ENCODE assay signal across 8 mouse cellular contexts in genomic region chr2:65022363-65023240, GRCm38 (mm10). TPM values are rescaled to one million over a fixed set of nuclear protein-coding genes. Genes with fewer than 3 reads are reported as not detected.
DNase-seq lines count a peak whose midpoint lies in the region; ATAC-seq and TF ChIP-seq lines count a peak whose summit lies in the region.

No protein-coding gene starts in this region.

- peak; percentile 90 for DNase-seq in NIH3T3 (ENCODE audit: low read depth)
- peak; percentile 22 for DNase-seq in cerebellum, adult 8-10 months
- peak; percentile 89 for DNase-seq in heart, postnatal 4 days
- peak; percentile 62 for DNase-seq in layer of hippocampus, adult 9-11 months
- peak; percentile 90 for DNase-seq in lung, postnatal 0 days (ENCODE audit: low spot score)
- DNase-seq in retina, postnatal 1 day, result peak; percentile 78
- peak; percentile 49 for DNase-seq in urinary bladder, adult 2 months (ENCODE audit: low spot score)

- TF ChIP-seq CTCF in lung, postnatal 0 days (IDR thresholded peaks at IDR 0.05), result peak; percentile 67

- WGBS in lung, postnatal 0 days, result under 1% methylated on average over 52 of the region's 71 CpGs

- peak overlapping the region; percentile 32 for H3K9ac ChIP-seq in lung, postnatal 0 days (replicated peaks; ENCODE audit: low read depth)

- H3K27me3 ChIP-seq in lung, postnatal 0 days (replicated peaks; ENCODE audit: insufficient read depth, low read length), result no peaks in the 10 kb centered on the region

- TF ChIP-seq EP300 in lung, postnatal 0 days (IDR thresholded peaks at IDR 0.05), result no peak

- H3K4me2 ChIP-seq in lung, postnatal 0 days (replicated peaks; ENCODE audit: low read depth, low read length), result peak overlapping the region; percentile 97

- H3K4me3 ChIP-seq in lung, postnatal 0 days (ENCODE audit: low read depth, low read length), result peak overlapping the region; percentile 65

- peak; percentile 51 for ATAC-seq in frontal cortex, adult (ENCODE audit: low TSS enrichment)
- ATAC-seq in lung, postnatal 0 days, result peak; percentile 94

- H3K27ac ChIP-seq in lung, postnatal 0 days (ENCODE audit: low read length), result peak overlapping the region; percentile 32

- no peaks in the 10 kb centered on the region for H3K9me3 ChIP-seq in lung, postnatal 0 days (ENCODE audit: low read length)

- H3K36me3 ChIP-seq in lung, postnatal 0 days (ENCODE audit: insufficient read depth, low read length), result no peaks in the 10 kb centered on the region

- H3K4me1 ChIP-seq in lung, postnatal 0 days (ENCODE audit: insufficient read depth, low read depth, low read length), result peaks cover 3% of the 10 kb centered on the region; the same call in 1 of the 2 replicates

RNA-seq across cellular contexts. Expression of gene Grb14, which starts 2.2 kb away (rescaled TPM):
- total RNA-seq in heart, postnatal 4 days (2021), result 100 to 1,000 TPM; 108 to 111 TPM
- polyA plus RNA-seq in lung, postnatal 0 days (2015; fragmentation: Nextera tagmentation; extraction: Ambion mirVana), result 34.7 and 38.2 TPM in 2 replicates
- polyA plus RNA-seq in urinary bladder, adult 2 months (2012; rRNA removed), result 58.8 and 74.4 TPM in 2 replicates

Comparison
In these comparisons a context has a peak if more than half of its experiments do, and no peak if none do; other contexts are left out.
1. Peak in every context shown above with its lines: DNase-seq, ATAC-seq, H3K4me3 ChIP-seq and H3K27ac ChIP-seq.
2. DNase-seq: peak in every context shown above with its lines; median percentile 90 in NIH3T3; 90 in lung, postnatal 0 days; 89 in heart, postnatal 4 days; 78 in retina, postnatal 1 day; 62 in layer of hippocampus, adult 9-11 months; 49 in urinary bladder, adult 2 months; 22 in cerebellum, adult 8-10 months.